Comparison of ENCODE assay signal across 18 mouse cellular contexts in genomic region chr11:81106949-81107348, GRCm38 (mm10).
"Had no signal": no experiment of that assay in that cellular context is flagged by ENCODE, and none has a peak within 500 bp of the region (broad histone marks: within the 10 kb centered on the region; RNA-seq: fewer than 3 reads in every experiment).

No protein-coding gene starts in this region.

- ATAC-seq: forebrain, embryonic 13.5 days; forebrain, embryonic 14.5 days; forebrain, embryonic 15.5 days; forebrain, embryonic 16.5 days; forebrain, postnatal 0 days had no signal

- DNase-seq: cerebellum, adult 9-10 months; cerebellum, adult 9-11 months; cerebellum, postnatal 25 days; cerebellum, postnatal 36 days; embryo, embryonic 11 days; forebrain, postnatal 0 days; gastrocnemius, adult 2 months; gastrocnemius, postnatal 10 days; gastrocnemius, postnatal 14 days; gastrocnemius, postnatal 25 days; gastrocnemius, postnatal 36 days; heart, adult 11 months; heart, adult 18-20 months; heart, adult 2 months had no signal
